Mouse (Mus musculus) cerebellum, adult 8-10 months (tissue): ENCODE data around the gene Fzd4.

ENCODE experiments used
- DNase-seq: peaks from one replicate; pipeline ENCODE4 v3.0.0; 2022

Gene Fzd4

GRCm38 (mm10) chr7:89401136-89401858 is 2.9 kb upstream of the Fzd4 start:
- DNase-seq = no peak

GRCm38 (mm10) chr7:89401936-89402335 is 2.2 kb upstream of the Fzd4 start:
- no peak for DNase-seq

GRCm38 (mm10) chr7:89403053-89403972 is 842 bp upstream of the Fzd4 start:
- DNase-seq = peak; percentile 73

- DNase-seq = peak; percentile 30
Measured at GRCm38 (mm10) chr7:89404734-89405440, 732 bp downstream of the Fzd4 start.

DNA sequence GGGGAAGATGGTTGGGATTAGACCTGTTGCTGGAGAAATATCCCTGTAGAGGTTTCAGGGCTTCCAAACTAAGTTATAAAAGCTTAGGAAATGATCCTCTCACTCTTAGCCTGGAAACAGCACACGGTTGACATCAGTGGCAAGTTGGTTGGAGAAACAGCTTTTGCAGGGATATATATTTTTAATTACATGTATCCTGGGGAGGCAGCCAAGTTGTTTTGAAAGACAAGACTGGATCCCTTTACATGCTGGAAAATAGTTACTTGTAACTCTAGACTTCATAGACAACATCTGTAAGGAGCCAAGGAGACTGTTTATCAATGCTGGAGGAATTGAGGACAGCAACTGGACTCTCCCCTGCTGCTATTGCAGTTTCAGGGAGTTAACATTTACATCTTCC is 1.9 kb downstream of the Fzd4 start:
- DNase-seq = no peak

DNA sequence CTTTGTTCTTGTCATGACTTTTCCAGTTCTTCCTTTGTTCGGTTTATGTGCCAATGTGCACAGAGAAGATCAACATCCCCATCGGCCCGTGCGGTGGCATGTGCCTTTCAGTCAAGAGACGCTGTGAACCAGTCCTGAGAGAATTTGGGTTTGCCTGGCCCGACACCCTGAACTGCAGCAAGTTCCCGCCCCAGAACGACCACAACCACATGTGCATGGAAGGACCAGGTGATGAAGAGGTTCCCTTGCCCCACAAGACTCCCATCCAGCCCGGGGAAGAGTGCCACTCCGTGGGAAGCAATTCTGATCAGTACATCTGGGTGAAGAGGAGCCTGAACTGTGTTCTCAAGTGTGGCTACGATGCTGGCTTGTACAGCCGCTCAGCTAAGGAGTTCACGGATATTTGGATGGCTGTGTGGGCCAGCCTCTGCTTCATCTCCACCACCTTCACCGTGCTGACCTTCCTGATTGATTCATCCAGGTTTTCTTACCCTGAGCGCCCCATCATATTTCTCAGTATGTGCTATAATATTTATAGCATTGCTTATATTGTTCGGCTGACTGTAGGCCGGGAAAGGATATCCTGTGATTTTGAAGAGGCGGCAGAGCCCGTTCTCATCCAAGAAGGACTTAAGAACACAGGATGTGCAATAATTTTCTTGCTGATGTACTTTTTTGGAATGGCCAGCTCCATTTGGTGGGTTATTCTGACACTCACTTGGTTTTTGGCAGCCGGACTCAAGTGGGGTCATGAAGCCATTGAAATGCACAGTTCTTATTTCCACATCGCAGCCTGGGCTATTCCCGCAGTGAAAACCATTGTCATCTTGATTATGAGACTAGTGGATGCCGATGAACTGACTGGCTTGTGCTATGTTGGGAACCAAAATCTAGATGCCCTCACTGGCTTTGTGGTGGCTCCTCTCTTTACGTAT is 3.1 kb downstream of the Fzd4 start:
- no peak for DNase-seq

DNA sequence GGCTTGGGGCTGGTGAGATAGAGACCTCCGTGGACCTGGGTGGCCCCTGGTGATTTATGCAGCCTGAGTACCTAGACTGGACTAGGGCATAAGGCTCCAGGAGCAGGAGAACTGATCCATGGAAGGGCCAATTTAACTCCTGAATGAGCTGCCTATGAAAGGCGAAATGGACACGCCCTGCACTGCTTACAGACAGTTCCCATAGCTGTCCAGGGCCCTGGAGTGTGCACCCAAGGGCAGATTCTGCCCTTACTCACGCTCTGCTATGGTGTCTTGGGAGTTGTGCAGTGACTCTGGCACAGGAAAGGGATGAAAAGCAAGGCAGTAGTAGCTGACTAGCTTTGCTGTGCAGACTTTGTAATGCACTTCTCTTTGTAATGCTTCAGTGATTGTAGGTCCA is 6.1 kb downstream of the Fzd4 start:
- no peak for DNase-seq

GRCm38 (mm10) chr7:89411346-89411745 is 7.2 kb downstream of the Fzd4 start:
- no peak for DNase-seq

GRCm38 (mm10) chr7:89412094-89412493 is 7.9 kb downstream of the Fzd4 start:
- no peak for DNase-seq

DNA sequence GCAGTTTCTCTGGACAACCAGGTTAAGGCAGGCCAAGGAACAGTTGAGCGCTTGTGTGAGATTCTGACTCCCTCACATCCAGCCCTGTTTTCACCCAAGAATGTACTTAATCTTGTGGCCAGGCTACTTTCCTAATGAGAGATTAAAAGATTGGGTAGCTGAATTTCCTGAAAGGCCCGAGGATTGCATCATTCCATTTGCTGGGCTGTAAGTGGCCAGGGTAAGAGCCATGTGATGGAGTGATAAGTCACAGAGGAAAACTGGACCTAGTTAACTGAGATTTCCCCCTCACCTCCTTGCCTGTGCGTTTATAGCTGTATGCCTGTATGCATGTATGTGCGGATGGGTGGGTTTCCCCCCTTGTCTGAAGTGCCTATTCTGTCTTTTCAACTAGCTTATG is 11.9 kb downstream of the Fzd4 start:
- no peak for DNase-seq

GRCm38 (mm10) chr7:89417707-89418106 is 13.6 kb downstream of the Fzd4 start:
- no peak for DNase-seq

DNA sequence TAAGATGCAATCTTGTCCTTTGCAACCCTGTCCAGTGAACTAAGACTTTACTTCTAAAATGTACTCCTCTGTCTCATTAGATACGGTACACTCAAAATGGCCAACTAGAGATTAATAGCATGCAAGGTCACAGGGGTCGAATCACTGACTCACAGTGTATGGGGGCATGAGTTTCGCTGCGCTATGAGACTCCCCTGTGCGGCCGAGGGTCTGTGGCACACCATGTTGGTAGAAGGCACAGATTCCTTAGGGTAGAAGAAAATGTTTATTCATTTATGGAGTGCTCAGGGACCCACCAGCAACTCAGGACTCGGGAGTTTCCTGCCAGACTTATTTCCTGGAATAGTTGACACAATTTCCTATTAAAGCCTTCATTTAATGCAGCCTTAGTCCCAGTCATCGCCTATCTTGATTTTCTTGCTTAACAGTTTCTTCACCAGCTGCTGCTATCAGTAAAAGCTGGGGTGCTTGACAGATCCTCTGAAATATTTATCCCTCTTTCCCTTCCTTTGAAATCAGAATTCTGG is 14.0 kb downstream of the Fzd4 start:
- DNase-seq = no peak

- DNase-seq = no peak
Measured at GRCm38 (mm10) chr7:89418917-89419679, 14.9 kb downstream of the Fzd4 start.

DNA sequence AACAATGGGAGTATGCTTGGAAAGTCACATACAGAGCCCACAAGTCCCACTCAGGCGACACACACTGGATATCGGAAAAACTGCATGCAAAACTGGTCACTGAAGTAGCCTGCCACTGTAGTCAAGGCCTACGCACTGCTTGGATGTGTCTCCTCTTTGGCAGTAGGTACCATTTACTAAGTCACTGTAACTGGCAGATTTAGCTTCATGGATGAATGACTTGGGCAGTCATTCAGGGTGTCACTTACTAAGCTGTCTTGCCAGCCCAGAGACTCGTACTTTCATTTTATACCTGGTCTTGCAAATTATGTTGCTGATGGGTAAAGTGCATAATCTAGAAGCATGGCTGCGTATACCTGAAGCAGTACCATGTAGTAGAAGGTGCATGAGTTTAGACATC is 17.1 kb downstream of the Fzd4 start:
- DNase-seq = no peak

- DNase-seq = no peak
Measured at GRCm38 (mm10) chr7:89422650-89423049, 18.5 kb downstream of the Fzd4 start.

DNA sequence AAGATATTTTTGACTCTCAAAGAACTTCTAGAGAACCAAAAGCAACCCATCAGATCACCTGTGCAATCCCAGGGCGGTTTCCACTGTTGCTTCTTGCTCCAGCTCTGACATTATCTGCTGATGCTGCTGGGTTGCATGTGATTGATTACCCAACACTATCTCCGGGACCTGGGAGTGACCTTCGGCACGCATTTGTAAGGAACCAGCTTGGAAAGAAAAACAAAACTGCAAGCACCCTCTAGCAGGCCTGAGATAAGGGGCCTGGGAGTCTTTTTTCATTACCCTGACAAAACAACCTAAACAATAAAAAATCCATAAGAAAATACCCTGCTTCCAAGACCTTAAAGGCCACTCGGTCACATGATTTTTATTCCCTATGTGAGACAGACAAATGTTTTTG is 19.0 kb downstream of the Fzd4 start:
- DNase-seq = no peak

DNA sequence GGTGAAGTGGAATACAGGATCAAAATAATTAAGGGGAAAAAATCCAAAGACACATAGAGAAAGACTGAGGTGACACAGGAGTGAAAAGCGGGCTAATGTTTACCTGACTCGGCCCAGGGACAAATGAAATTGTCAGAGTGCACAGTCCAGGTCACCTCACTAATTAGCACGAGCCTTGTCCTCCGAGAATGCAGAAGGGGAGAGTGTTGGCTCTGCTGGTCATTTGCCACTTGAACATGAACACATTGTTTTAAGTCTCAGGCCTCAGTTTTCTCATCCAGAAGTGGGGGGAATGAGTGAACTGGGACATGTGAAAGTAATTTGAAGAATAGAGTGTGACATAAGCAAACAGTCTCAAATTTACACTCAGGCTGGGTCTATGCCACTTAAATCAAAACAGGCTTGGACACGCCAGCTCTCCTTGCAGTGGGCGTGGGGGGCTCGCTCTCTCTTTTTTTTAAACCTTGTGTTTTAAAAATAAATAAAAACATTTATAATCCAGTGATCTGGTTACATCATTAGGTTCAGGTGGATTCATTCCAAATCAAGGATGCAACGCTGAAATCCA is 19.6 kb downstream of the Fzd4 start:
- no peak for DNase-seq

- DNase-seq = no peak
Measured at GRCm38 (mm10) chr7:89424659-89425058, 20.5 kb downstream of the Fzd4 start.

GRCm38 (mm10) chr7:89425803-89426725 is 21.9 kb downstream of the Fzd4 start:
- no peak for DNase-seq

DNA sequence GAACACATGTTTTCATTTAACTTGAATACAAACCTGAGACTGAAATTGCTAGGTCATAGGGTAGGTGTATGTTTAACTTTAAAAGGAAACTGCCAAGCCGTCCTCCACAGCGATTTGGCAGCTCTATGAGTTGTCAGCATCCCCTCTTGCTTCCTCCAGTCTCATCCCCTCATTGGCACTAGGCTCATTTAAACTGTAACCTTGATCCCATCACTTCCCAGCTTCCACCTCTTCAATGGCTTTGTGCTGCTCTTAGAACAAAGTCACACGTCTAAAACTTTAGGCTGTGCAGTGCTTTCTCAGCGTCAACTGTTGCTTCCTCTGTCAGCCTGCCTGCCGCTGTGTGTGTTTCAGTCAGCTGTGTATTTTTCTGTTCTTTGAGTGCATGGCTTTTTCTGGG is 22.9 kb downstream of the Fzd4 start:
- DNase-seq = no peak
